Mouse (Mus musculus) testis, adult 2 months (tissue): ENCODE results near the gene Sorcs2. TPM values are rescaled to one million over a fixed set of nuclear protein-coding genes. Genes with fewer than 3 reads are reported as not detected.
"Not testable (repeated sequence)": the region's sequence is repeated elsewhere in the genome, so short reads cannot be mapped to it uniquely, and the experiment has no call there.

ENCODE experiments used
- H3K27ac ChIP-seq: fragments of 200-500 bp; 2 replicates; pipeline ENCODE4 v1.5.1; 2012; ENCODE audit warnings: low read depth, low read length; ENCODE audit not compliant: control insufficient read depth, insufficient read depth
- H3K27me3 ChIP-seq: fragments of 200-500 bp; 2 replicates; pipeline ENCODE4 v1.6.1; 2012; ENCODE audit warnings: mild to moderate bottlenecking, low read length, moderate library complexity; ENCODE audit not compliant: control insufficient read depth, insufficient read depth
- H3K36me3 ChIP-seq: fragments of 200-500 bp; 2 replicates; pipeline ENCODE4 v1.6.1; 2012; ENCODE audit warnings: mild to moderate bottlenecking, low read length; ENCODE audit not compliant: control insufficient read depth, insufficient read depth
- H3K4me1 ChIP-seq: fragments of 200-500 bp; 2 replicates; pipeline ENCODE4 v1.6.1; 2012; ENCODE audit warnings: low read length; ENCODE audit not compliant: control insufficient read depth, insufficient read depth
- H3K4me3 ChIP-seq: fragments of 200-500 bp; 2 replicates; pipeline ENCODE4 v1.5.1; 2012; ENCODE audit warnings: low read depth, mild to moderate bottlenecking, low read length, moderate library complexity, mixed read lengths; ENCODE audit not compliant: control insufficient read depth
- CTCF ChIP-seq: fragments of 200-500 bp; IDR thresholded peaks from 2 replicates; pipeline ENCODE4 v1.5.1; 2012; ENCODE audit warnings: low read depth, mild to moderate bottlenecking, inconsistent platforms, low read length, moderate library complexity; ENCODE audit not compliant: control insufficient read depth, insufficient read depth, insufficient replicate concordance
- POLR2A ChIP-seq: fragments of 200-500 bp; IDR thresholded peaks from 2 replicates; pipeline ENCODE4 v1.6.1; 2012; ENCODE audit warnings: low read depth, mild to moderate bottlenecking, inconsistent platforms, low read length, moderate library complexity; ENCODE audit not compliant: control insufficient read depth
- polyA plus RNA-seq: library from polyadenylated mRNA; depleted of rRNA; stranded (reverse); fragments of >200 nt; gene quantifications from 2 replicates; pipeline ENCODE4 v1.2.3, GENCODE M21; 2012

Gene Sorcs2
- polyA plus RNA-seq, 1 experiment = 13.8 TPM

DNA sequence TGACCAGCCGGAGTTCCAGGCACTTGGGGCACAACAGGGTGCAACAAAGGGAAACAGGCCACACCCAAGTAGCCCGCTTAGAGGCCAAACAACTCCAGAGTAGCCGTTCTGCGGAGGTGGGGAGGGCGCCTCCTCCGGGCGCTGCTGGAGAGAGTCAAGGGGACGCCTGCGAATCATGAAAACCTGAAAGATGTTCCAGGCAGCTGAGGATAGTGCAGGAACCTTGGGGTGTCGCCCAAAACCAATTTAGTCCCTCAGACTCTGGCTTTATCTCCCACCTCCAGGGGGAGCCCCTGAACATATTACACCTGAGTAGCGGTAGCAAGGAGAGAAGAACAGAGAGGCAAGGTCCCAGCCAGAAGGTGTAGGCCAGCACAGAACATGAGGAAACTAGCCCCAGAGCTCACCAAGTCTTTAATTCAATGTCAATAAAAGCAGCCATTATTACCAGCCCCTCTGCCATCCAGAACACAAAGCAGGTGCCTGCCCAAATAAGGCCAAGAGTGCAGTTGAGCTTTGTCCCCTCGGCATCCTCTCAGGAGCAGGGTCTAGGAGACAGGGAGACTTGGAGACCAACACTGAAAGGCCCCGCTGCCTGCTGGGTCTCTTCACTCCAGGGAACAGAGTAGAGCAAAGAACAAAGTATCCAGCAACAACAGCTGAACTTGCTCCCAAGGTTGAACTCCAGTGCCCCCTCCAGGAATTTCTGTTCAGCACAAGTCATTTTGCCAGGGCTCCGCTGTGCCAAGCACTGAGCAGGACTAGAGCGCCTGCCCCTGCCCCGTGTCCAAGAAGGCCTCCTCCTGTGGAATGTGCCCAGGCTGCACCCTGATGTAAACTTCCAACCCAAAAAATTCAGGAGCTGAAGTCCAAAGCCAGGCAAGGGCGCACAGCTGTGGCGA lies 775 bp upstream of the Sorcs2 start:
- H3K27ac ChIP-seq = no peak overlapping the region
- no peaks in the 10 kb centered on the region for H3K36me3 ChIP-seq
- no peak overlapping the region for H3K4me3 ChIP-seq
- TF ChIP-seq CTCF (0 out of 2 replicates have a peak, but pooled peaks have one; percentile 5), POLR2A (no peak)
- H3K4me1 ChIP-seq = peaks cover 19% of the 10 kb centered on the region
- no peaks in the 10 kb centered on the region for H3K27me3 ChIP-seq

DNA sequence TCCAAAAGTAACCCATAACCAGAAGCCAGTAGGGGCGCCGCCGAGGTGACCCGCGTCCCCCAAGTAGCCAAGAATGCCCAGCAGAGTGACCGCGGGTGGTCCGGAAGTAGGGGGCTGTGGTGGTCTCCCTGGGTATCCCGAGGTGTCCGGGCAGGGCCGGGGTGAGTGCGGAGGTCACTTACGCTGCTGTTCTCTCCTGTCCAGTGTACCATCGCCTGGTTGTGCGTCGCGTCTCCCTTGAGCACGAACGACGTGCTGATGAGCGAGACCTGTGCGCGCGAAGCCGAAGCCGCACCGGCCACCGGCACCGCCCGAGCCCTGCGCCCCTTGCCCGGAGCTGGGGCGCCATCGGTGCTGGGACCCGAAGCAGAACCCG lies 567 bp downstream of the Sorcs2 start:
- no peak overlapping the region for H3K27ac ChIP-seq
- no peaks in the 10 kb centered on the region for H3K27me3 ChIP-seq
- peaks cover 19% of the 10 kb centered on the region for H3K4me1 ChIP-seq
- H3K4me3 ChIP-seq = peak overlapping the region; percentile 54
- no peaks in the 10 kb centered on the region for H3K36me3 ChIP-seq
- TF ChIP-seq POLR2A = no peak
- TF ChIP-seq CTCF = no peak

DNA sequence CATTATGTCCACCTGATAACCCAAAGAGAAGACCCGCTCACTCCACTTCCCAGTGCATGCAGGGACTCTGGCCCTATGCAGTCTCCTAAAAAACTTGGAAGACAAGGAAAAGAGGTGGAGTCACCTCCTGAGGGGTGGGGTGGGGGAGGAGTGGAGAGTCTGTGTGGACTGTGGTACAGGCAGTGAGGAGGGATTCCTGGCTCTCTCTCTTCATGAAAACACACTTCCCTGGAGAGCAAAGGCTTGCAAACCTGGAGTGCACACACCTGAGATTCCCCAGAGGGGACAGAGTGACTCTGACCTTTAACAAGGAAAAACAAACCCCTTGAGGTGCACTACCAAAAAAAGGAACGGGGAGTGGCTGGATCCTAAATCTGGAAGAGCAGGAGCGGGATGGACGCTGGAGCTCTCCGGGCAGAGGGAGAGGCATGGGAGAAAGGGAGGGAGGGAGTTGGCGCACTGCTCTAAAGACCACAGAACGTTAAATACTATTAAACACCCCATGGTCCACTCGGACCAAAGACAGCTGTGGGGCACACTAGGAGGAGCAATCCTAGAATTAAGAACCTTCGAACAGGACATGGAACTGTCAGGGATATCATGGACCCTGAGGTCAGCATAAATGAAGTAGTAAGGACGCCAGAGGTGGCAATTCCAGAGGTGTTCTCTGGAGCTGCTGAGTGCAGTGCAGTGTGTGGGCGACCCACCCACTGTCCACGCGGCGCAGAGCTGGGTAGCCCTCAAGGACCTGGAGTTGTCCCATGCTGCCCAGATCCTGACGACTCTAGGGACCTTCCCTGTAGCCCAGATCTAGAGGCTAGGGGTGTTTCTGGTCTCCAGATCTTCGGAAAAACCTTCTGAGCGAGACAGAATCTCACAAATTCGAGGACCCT lies 1.2 kb downstream of the Sorcs2 start:
- Histone ChIP-seq H3K27me3 (no peaks in the 10 kb centered on the region), H3K4me1 (peaks cover 19% of the 10 kb centered on the region), H3K36me3 (no peaks in the 10 kb centered on the region), H3K27ac (no peak overlapping the region), H3K4me3 (peak overlapping the region; percentile 54)
- TF ChIP-seq CTCF (no peak), POLR2A (no peak)

DNA sequence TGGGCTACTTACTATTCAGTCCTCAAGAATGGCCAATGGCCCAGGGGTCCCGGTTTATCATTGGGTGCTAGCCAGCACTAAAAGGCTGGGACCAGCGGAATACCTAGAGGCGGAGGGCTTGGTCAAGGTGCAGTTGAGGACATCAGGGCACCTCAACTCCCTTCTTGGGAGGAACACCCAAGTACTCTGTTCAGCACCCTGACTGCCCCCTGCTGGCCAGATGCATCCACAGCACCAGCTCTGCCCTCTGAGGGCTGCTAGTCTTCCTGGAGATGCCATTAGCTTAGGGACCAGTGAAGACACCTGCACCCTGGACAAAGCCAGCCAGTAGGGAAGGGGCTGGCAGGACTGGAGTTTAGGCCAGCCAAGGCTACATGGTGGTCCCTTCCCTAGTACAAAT lies 1.9 kb downstream of the Sorcs2 start:
- peaks cover 19% of the 10 kb centered on the region for H3K4me1 ChIP-seq
- H3K4me3 ChIP-seq = no peak overlapping the region
- no peaks in the 10 kb centered on the region for H3K27me3 ChIP-seq
- H3K36me3 ChIP-seq = no peaks in the 10 kb centered on the region
- peak; percentile 85 for TF ChIP-seq CTCF
- TF ChIP-seq POLR2A = no peak
- no peak overlapping the region for H3K27ac ChIP-seq

DNA sequence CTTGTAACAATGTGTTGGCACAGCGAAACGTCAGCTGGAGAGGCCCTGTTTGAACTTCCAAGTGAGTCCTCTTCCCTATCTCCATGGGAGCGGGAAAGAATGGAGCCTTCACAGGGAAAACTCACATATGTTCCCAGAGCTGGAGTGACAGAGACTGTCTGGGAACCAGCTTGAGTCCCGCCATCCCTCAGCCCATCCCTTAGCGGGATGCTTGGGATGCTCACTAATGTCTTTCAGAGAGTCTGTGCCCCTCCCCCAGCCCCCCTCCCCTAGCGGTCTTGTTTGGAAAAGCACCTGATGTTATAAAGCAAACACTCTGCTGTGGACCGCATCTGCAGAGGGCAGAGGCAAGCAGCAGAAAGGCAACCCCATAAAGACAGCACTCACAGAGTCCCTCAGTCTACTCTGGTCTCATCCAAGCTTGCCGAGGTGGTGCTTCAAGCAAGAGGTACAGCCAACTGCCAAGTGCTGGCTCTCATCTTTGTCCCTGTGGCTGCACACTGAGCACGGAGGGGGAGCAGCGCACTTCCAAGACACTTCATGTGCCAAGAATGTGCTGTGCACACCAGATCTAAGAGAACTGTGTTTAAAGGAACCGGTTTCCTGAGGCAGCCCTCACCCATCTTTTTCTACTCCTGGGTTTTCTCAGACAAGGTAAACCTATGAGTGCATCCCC lies 3.0 kb downstream of the Sorcs2 start:
- TF ChIP-seq POLR2A = no peak
- TF ChIP-seq CTCF = no peak
- Histone ChIP-seq H3K27me3 (no peaks in the 10 kb centered on the region), H3K36me3 (no peaks in the 10 kb centered on the region), H3K4me1 (peaks cover 19% of the 10 kb centered on the region), H3K4me3 (no peak overlapping the region), H3K27ac (no peak overlapping the region)

DNA sequence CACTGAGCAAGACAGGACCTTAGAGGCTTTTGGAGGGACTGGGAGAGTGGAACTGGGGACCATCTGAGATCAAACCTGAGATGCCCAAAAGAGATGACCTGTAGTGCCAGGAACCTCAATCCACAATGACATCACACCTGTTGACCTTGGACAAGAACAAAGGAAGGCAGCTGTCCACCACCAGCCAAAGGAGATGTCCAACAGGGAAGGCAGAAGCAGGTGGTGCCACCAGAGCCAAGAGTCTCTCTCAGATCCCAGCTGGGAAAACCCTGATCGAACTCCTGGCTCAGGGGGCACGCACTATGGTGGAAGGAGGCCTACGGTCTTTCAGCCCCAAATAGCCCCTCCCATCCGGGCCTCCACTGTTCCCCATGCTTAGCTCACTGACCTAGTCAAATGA lies 6.2 kb downstream of the Sorcs2 start:
- TF ChIP-seq POLR2A (no peak), CTCF (no peak)
- no peaks in the 10 kb centered on the region for H3K36me3 ChIP-seq
- no peaks in the 10 kb centered on the region for H3K27me3 ChIP-seq
- H3K27ac ChIP-seq = no peak overlapping the region
- H3K4me3 ChIP-seq = no peak overlapping the region
- peaks cover 3% of the 10 kb centered on the region; the same call in 1 of the 2 replicates for H3K4me1 ChIP-seq

DNA sequence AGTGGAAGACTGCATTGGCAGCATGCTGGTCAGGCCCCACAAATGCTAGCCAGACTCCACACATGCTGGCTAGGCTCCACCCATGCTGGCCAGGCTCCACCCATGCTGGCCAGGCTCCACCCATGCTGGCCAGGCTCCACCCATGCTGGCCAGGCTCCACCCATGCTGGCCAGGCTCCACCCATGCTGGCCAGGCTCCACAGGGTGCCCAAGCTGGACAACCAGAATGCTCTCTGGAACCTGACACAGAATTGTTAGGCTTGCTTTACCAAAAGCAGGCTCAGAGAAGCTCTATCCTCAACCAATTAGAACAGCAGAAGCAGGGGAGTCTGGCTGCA lies 7.4 kb downstream of the Sorcs2 start:
- H3K27me3 ChIP-seq, H3K36me3 ChIP-seq, H3K27ac ChIP-seq, H3K4me1 ChIP-seq, H3K4me3 ChIP-seq: not testable (repeated sequence)
